Mouse (Mus musculus): ENCODE results near the gene Dhrs7b. TPM values are rescaled to one million over a fixed set of nuclear protein-coding genes. Genes with fewer than 3 reads are reported as not detected.

Dhrs7b gene
- total and polyA plus RNA-seq, 2 experiments from 2014 or later, result 24.3 to 33.2 TPM

GRCm38 (mm10) chr11:60906449-60906848 is 76.0 kb downstream of the Dhrs7b start:
- H3K4me2 ChIP-seq (ENCODE audit: low read depth, low read length, poor library complexity, severe bottlenecking), result no peak overlapping the region
- TF ChIP-seq CTCF (IDR thresholded peaks at IDR 0.05), result no peak
- H3K4me3 ChIP-seq (ENCODE audit: low read depth, low read length), result no peak overlapping the region
- peaks cover 30% of the 10 kb centered on the region for H3K36me3 ChIP-seq (ENCODE audit: insufficient read depth, low read length)
- WGBS, result 97% methylated on average over 4 of the region's 4 CpGs
- H3K9ac ChIP-seq (replicated peaks; ENCODE audit: low read length, poor library complexity, severe bottlenecking), result no peak overlapping the region
- no peak for ATAC-seq (ENCODE audit: low FRiP score)
- H3K27ac ChIP-seq (ENCODE audit: low read depth, low read length), result no peak overlapping the region
- H3K27me3 ChIP-seq (ENCODE audit: insufficient read depth, low read length), result no peaks in the 10 kb centered on the region
- DNase-seq (ENCODE audit: low spot score), result no peak
- H3K4me1 ChIP-seq (ENCODE audit: insufficient read depth, low read length), result 0 out of 2 replicates have a peak, but pooled peaks cover 3% of the 10 kb centered on the region
- H3K9me3 ChIP-seq (ENCODE audit: low read length), result no peaks in the 10 kb centered on the region

GRCm38 (mm10) chr11:60908073-60908472 is 77.6 kb downstream of the Dhrs7b start:
- ATAC-seq (ENCODE audit: low FRiP score) (no peak), DNase-seq (ENCODE audit: low spot score) (no peak)
- no peaks in the 10 kb centered on the region for H3K9me3 ChIP-seq (ENCODE audit: low read length)
- no peak for TF ChIP-seq CTCF (IDR thresholded peaks at IDR 0.05)
- no peak overlapping the region for H3K4me2 ChIP-seq (ENCODE audit: low read depth, low read length, poor library complexity, severe bottlenecking)
- H3K4me3 ChIP-seq (ENCODE audit: low read depth, low read length), result no peak overlapping the region
- no peaks in the 10 kb centered on the region for H3K27me3 ChIP-seq (ENCODE audit: insufficient read depth, low read length)
- H3K27ac ChIP-seq (ENCODE audit: low read depth, low read length), result no peak overlapping the region
- H3K36me3 ChIP-seq (ENCODE audit: insufficient read depth, low read length), result peaks cover 30% of the 10 kb centered on the region
- 65% methylated on average over 3 of the region's 3 CpGs for WGBS
- H3K9ac ChIP-seq (replicated peaks; ENCODE audit: low read length, poor library complexity, severe bottlenecking), result no peak overlapping the region
- peaks cover 16% of the 10 kb centered on the region; the same call in 1 of the 2 replicates for H3K4me1 ChIP-seq (ENCODE audit: insufficient read depth, low read length)

GRCm38 (mm10) chr11:60909626-60910025 is 79.2 kb downstream of the Dhrs7b start:
- Histone ChIP-seq H3K4me1 (ENCODE audit: insufficient read depth, low read length) (peaks cover 16% of the 10 kb centered on the region; the same call in 1 of the 2 replicates), H3K9ac (replicated peaks; ENCODE audit: low read length, poor library complexity, severe bottlenecking) (no peak overlapping the region), H3K36me3 (ENCODE audit: insufficient read depth, low read length) (peaks cover 15% of the 10 kb centered on the region), H3K9me3 (ENCODE audit: low read length) (no peaks in the 10 kb centered on the region), H3K4me2 (ENCODE audit: low read depth, low read length, poor library complexity, severe bottlenecking) (no peak overlapping the region), H3K27ac (ENCODE audit: low read depth, low read length) (no peak overlapping the region), H3K4me3 (ENCODE audit: low read depth, low read length) (no peak overlapping the region), H3K27me3 (ENCODE audit: insufficient read depth, low read length) (no peaks in the 10 kb centered on the region)
- 82% methylated on average over 1 of the region's 1 CpGs for WGBS
- DNase-seq (ENCODE audit: low spot score), result no peak
- ATAC-seq (ENCODE audit: low FRiP score), result no peak
- no peak for TF ChIP-seq CTCF (IDR thresholded peaks at IDR 0.05)

Other genes starting within 250 kb of the Dhrs7b start
- gene Llgl1, start 130.9 kb upstream of the Dhrs7b start, total RNA-seq (2014; rRNA removed), result 38.0 and 46.8 TPM in 2 replicates
- 25.8 and 26.8 TPM in 2 replicates for gene Llgl1, start 130.9 kb upstream of the Dhrs7b start, polyA plus RNA-seq (2015; fragmentation: Nextera tagmentation; extraction: Ambion mirVana)
- 64.9 and 92.7 TPM in 2 replicates for gene Flii, start 103.4 kb upstream of the Dhrs7b start, total RNA-seq (2014; rRNA removed)
- 42.7 and 46.0 TPM in 2 replicates for gene Flii, start 103.4 kb upstream of the Dhrs7b start, polyA plus RNA-seq (2015; fragmentation: Nextera tagmentation; extraction: Ambion mirVana)
- 36.6 and 37.9 TPM in 2 replicates for gene Mief2, start 102.2 kb upstream of the Dhrs7b start, total RNA-seq (2014; rRNA removed)
- gene Mief2, start 102.2 kb upstream of the Dhrs7b start, polyA plus RNA-seq (2015; fragmentation: Nextera tagmentation; extraction: Ambion mirVana), result 24.0 and 25.3 TPM in 2 replicates
- gene Top3a, start 53.3 kb upstream of the Dhrs7b start, total RNA-seq (2014; rRNA removed), result 8.1 and 10.9 TPM in 2 replicates
- 3.6 and 4.1 TPM in 2 replicates for gene Top3a, start 53.3 kb upstream of the Dhrs7b start, polyA plus RNA-seq (2015; fragmentation: Nextera tagmentation; extraction: Ambion mirVana)
- 14.2 and 18.1 TPM in 2 replicates for gene Smcr8, start 53.1 kb upstream of the Dhrs7b start, total RNA-seq (2014; rRNA removed)
- 3.6 and 4.0 TPM in 2 replicates for gene Smcr8, start 53.1 kb upstream of the Dhrs7b start, polyA plus RNA-seq (2015; fragmentation: Nextera tagmentation; extraction: Ambion mirVana)
- 5.6 and 6.5 TPM in 2 replicates for gene Shmt1, start 18.9 kb upstream of the Dhrs7b start, total RNA-seq (2014; rRNA removed)
- gene Shmt1, start 18.9 kb upstream of the Dhrs7b start, polyA plus RNA-seq (2015; fragmentation: Nextera tagmentation; extraction: Ambion mirVana), result 3.1 and 3.7 TPM in 2 replicates
- 47.1 and 53.4 TPM in 2 replicates for gene Tmem11, start 48.6 kb downstream of the Dhrs7b start, total RNA-seq (2014; rRNA removed)
- 52.0 and 55.5 TPM in 2 replicates for gene Tmem11, start 48.6 kb downstream of the Dhrs7b start, polyA plus RNA-seq (2015; fragmentation: Nextera tagmentation; extraction: Ambion mirVana)
- gene Natd1, start 84.1 kb downstream of the Dhrs7b start, total RNA-seq (2014; rRNA removed), result 28.7 and 33.5 TPM in 2 replicates
- gene Natd1, start 84.1 kb downstream of the Dhrs7b start, polyA plus RNA-seq (2015; fragmentation: Nextera tagmentation; extraction: Ambion mirVana), result 14.5 and 15.9 TPM in 2 replicates
- gene Map2k3, start 101.4 kb downstream of the Dhrs7b start, total RNA-seq (2014; rRNA removed), result 10.1 and 23.1 TPM in 2 replicates
- 22.9 and 23.4 TPM in 2 replicates for gene Map2k3, start 101.4 kb downstream of the Dhrs7b start, polyA plus RNA-seq (2015; fragmentation: Nextera tagmentation; extraction: Ambion mirVana)
- gene Kcnj12, start 191.9 kb downstream of the Dhrs7b start, total RNA-seq (2014; rRNA removed), result 20.5 and 23.6 TPM in 2 replicates
- 3.1 and 3.2 TPM in 2 replicates for gene Kcnj12, start 191.9 kb downstream of the Dhrs7b start, polyA plus RNA-seq (2015; fragmentation: Nextera tagmentation; extraction: Ambion mirVana)